Mouse (Mus musculus): ENCODE data around the gene Gm9837. TPM values are rescaled to one million over a fixed set of nuclear protein-coding genes. Genes with fewer than 3 reads are reported as not detected.

The Gm9837 gene
- polyA plus RNA-seq, 1 experiment from 2014 or later: not detected

DNA sequence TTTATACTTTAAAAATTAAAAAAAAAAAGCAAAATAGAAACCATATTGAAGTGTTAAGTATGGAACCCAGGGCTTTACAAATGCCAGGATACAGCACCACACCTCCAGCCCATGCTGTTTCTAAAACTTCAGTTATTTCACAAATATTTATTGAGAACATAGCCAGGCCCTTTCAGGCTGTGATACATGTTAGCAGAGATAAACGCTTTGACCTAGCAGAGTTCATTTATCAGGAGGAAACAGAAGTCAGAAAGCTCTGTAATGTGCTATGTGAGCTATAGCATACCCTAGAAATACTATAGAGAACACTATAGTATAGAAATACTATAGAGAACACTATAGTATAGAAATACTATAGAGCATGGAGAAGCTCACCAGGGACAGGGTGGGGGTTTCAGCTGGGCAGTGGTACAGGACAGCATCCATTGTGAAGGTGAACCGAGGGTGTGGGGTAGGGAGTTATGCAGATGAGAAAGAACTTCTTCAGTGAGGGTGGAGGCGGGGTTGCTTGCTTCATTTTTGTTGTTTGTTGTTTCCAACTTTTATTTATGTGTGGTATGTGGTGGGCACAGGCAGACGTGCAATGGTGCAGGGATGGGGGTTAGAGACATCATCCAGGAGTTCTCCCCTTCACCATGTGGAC, 10.9 kb upstream of the Gm9837 start:
- H3K27me3 ChIP-seq (ENCODE audit: low read depth, poor library complexity, severe bottlenecking): peaks cover 96% of the 10 kb centered on the region
- no peak overlapping the region for H3K4me3 ChIP-seq
- no peak overlapping the region for H3K27ac ChIP-seq (replicated peaks)
- peaks cover 12% of the 10 kb centered on the region for H3K9me3 ChIP-seq (replicated peaks)
- 74% methylated on average over 4 of the region's 4 CpGs for WGBS
- DNase-seq (ENCODE audit: low spot score): no peak
- peaks cover 24% of the 10 kb centered on the region for H3K4me1 ChIP-seq
- no peaks in the 10 kb centered on the region for H3K36me3 ChIP-seq

DNA sequence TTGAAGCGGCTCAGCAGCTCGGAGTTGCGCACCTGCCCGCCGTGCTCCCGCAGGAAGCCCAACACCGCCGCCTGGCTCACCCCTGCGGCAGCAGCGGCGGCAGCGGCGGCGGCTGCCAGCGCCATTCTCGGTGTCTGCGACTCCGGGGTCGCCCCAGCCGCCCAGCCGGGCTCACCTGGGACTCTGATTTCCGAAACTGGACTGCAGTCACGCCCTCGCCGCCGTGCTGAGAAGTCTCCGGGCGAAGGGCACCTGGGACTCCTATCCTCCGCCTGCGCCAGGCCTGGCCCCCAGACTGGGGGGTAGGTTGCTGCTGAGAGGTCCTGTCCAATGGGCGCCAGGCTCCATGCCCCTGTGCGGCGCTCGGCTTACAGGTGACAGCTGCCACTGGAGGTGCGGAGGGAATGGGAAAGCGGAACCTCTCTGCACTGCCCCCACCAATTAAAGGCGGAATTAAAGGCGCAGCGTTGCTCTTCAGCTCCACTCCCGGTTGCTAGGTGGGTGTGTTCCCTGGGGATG, 9.6 kb upstream of the Gm9837 start, which contains the start of the genes Gm9945 and Sowaha:
Gene Gm9945, plus strand, starts transcription at position 384 of the 519 bp plus-strand sequence.
Gene Sowaha, minus strand, starts transcription at position 492 of the 519 bp plus-strand sequence.
- Histone ChIP-seq H3K4me1 (peaks cover 35% of the 10 kb centered on the region), H3K4me3 (peak within 1 kb of the TSS; percentile 53), H3K27ac (replicated peaks) (peak within 1 kb of the TSS; percentile 49; the same call in 1 of the 2 replicates), H3K9me3 (replicated peaks) (peaks cover 12% of the 10 kb centered on the region), H3K36me3 (no peaks in the 10 kb centered on the region), H3K27me3 (ENCODE audit: low read depth, poor library complexity, severe bottlenecking) (peaks cover 96% of the 10 kb centered on the region)
- DNase-seq (ENCODE audit: low spot score): no peak
- 6% methylated on average over 39 of the region's 40 CpGs for WGBS

GRCm38 (mm10) chr11:53479171-53479782, 9.0 kb upstream of the Gm9837 start:
- H3K27ac ChIP-seq (replicated peaks): peak overlapping the region; percentile 49; the same call in 1 of the 2 replicates
- no peaks in the 10 kb centered on the region for H3K36me3 ChIP-seq
- peak; percentile 53 for DNase-seq (ENCODE audit: low spot score)
- H3K4me1 ChIP-seq: peaks cover 35% of the 10 kb centered on the region
- H3K9me3 ChIP-seq (replicated peaks): peaks cover 12% of the 10 kb centered on the region
- peak overlapping the region; percentile 53 for H3K4me3 ChIP-seq
- H3K27me3 ChIP-seq (ENCODE audit: low read depth, poor library complexity, severe bottlenecking): peaks cover 97% of the 10 kb centered on the region
- WGBS: under 1% methylated on average over 62 of the region's 62 CpGs

DNA sequence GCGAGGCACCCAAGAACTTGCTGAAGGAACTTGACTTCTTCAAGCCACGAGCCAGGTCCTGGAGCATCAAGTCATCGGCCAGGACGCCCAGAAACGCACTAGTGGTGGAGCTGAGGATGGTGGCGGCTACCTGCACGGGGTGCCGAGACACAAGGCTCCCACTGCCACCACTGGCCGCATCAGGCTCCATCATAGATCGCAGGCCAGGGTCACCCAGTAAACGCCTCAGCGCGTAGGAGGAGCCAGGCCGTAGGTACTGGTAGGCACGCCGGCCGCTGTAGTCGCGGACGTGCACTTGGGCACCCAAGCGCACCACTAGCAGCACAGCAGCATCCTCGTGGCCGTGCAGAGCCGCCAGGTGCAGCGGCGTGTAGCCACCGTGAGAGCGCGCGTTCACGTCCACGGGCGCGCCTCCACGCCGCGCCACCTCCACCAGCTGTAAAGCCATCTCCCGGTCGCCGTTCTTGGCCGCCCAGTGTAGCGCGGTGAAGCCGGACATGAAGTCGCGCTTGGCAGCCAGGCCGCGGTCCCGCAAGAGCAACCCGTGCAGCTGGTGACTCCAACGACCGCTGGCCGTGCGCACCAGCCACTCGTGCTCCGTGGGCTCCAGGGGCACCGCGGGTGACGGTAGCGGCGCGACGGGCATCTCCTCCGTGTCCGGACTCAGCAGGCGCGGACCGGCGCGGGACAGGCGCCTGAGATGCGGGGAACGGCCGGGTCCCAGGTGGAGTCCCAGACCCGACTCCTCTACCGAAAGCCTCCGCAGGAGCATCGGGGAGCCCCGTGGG, 8.3 kb upstream of the Gm9837 start:
- Histone ChIP-seq H3K4me3 (peak overlapping the region; percentile 53), H3K4me1 (peaks cover 35% of the 10 kb centered on the region), H3K27me3 (ENCODE audit: low read depth, poor library complexity, severe bottlenecking) (peaks cover 97% of the 10 kb centered on the region), H3K36me3 (no peaks in the 10 kb centered on the region), H3K9me3 (replicated peaks) (peaks cover 12% of the 10 kb centered on the region), H3K27ac (replicated peaks) (peak overlapping the region; percentile 49; the same call in 1 of the 2 replicates)
- no peak for DNase-seq (ENCODE audit: low spot score)
- 5% methylated on average over 79 of the region's 79 CpGs for WGBS

- DNase-seq (ENCODE audit: low spot score): no peak
- WGBS: 37% methylated on average over 7 of the region's 7 CpGs
Measured at GRCm38 (mm10) chr11:53477833-53478232, 7.6 kb upstream of the Gm9837 start.

DNA sequence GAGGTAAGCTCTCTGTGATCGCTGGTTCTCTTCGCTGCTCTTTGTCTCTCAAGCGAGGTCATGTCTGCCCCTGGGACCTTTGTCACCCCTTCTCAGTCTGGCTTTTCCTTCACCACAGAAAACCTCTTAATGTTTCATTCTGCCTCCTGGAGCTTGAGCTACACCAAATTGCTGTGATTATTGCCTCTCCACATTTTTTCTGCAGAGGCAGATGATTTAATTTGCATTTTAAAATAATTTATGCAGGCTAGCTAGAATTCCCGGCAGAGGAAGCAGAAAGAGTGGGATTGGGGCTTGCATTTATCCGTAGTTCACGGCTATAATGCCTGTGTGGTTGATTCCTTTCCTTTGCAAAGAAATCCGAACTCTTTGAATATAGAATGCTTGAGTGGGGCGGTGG, 5.3 kb upstream of the Gm9837 start:
- peak overlapping the region; percentile 31 for H3K4me3 ChIP-seq
- 22% methylated on average over 8 of the region's 8 CpGs for WGBS
- H3K27ac ChIP-seq (replicated peaks): peak overlapping the region; percentile 46
- H3K27me3 ChIP-seq (ENCODE audit: low read depth, poor library complexity, severe bottlenecking): peaks cover 100% of the 10 kb centered on the region
- no peak for DNase-seq (ENCODE audit: low spot score)
- peaks cover 10% of the 10 kb centered on the region for H3K9me3 ChIP-seq (replicated peaks)
- peaks cover 41% of the 10 kb centered on the region for H3K4me1 ChIP-seq
- no peaks in the 10 kb centered on the region for H3K36me3 ChIP-seq

More at GRCm38 (mm10) chr11:53477833-53478232, 7.6 kb upstream of the Gm9837 start:
- Histone ChIP-seq H3K4me1 (peaks cover 35% of the 10 kb centered on the region), H3K27me3 (ENCODE audit: low read depth, poor library complexity, severe bottlenecking) (peaks cover 98% of the 10 kb centered on the region), H3K4me3 (no peak overlapping the region), H3K9me3 (replicated peaks) (peaks cover 12% of the 10 kb centered on the region), H3K27ac (replicated peaks) (no peak overlapping the region), H3K36me3 (no peaks in the 10 kb centered on the region)

DNA sequence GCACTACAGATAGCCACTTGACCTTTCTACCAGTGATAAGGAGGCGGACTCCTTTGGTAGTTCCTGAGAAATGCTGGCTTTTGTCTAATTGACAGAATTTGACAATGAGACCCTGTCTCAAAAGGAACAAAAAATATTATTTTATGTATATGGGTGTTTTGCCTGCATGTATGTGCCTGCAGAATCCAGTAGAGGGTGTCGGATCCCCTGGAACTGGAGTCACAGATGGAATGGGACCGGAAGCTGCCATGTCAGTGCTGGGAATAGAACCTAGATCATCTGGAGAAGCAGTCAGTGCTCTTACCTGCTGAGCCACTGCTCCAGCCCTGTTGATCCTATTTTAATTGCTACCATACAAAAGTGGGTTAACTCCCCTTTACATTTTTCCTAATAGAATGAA, 2.4 kb upstream of the Gm9837 start:
- no peaks in the 10 kb centered on the region for H3K36me3 ChIP-seq
- H3K27me3 ChIP-seq (ENCODE audit: low read depth, poor library complexity, severe bottlenecking): peaks cover 99% of the 10 kb centered on the region

GRCm38 (mm10) chr11:53469294-53469967, 848 bp downstream of the Gm9837 start:
- H3K9me3 ChIP-seq (replicated peaks): peaks cover 6% of the 10 kb centered on the region; the same call in 1 of the 2 replicates
- 49% methylated on average over 16 of the region's 16 CpGs for WGBS
- DNase-seq (ENCODE audit: low spot score): no peak
- H3K36me3 ChIP-seq: no peaks in the 10 kb centered on the region
- H3K4me3 ChIP-seq: 0 out of 2 replicates have a peak overlapping the region, but pooled peaks have one; percentile 44
- H3K27ac ChIP-seq (replicated peaks): no peak overlapping the region
- peaks cover 99% of the 10 kb centered on the region for H3K27me3 ChIP-seq (ENCODE audit: low read depth, poor library complexity, severe bottlenecking)
- H3K4me1 ChIP-seq: peaks cover 27% of the 10 kb centered on the region

More for the DNA sequence above, 2.4 kb upstream of the Gm9837 start:
- Histone ChIP-seq H3K9me3 (replicated peaks) (no peaks in the 10 kb centered on the region), H3K4me1 (peaks cover 30% of the 10 kb centered on the region), H3K4me3 (no peak overlapping the region), H3K27ac (replicated peaks) (no peak overlapping the region)
- DNase-seq (ENCODE audit: low spot score): no peak
- WGBS: 77% methylated on average over 3 of the region's 3 CpGs

GRCm38 (mm10) chr11:53466231-53466971, 3.9 kb downstream of the Gm9837 start:
- Histone ChIP-seq H3K9me3 (replicated peaks) (peaks cover 6% of the 10 kb centered on the region; the same call in 1 of the 2 replicates), H3K4me1 (peaks cover 44% of the 10 kb centered on the region), H3K27me3 (ENCODE audit: low read depth, poor library complexity, severe bottlenecking) (peaks cover 99% of the 10 kb centered on the region), H3K36me3 (no peaks in the 10 kb centered on the region), H3K4me3 (peak overlapping the region; percentile 44), H3K27ac (replicated peaks) (peak overlapping the region; percentile 69; the same call in 1 of the 2 replicates)
- 5% methylated on average over 40 of the region's 40 CpGs for WGBS
- peak; percentile 86 for DNase-seq (ENCODE audit: low spot score)

DNA sequence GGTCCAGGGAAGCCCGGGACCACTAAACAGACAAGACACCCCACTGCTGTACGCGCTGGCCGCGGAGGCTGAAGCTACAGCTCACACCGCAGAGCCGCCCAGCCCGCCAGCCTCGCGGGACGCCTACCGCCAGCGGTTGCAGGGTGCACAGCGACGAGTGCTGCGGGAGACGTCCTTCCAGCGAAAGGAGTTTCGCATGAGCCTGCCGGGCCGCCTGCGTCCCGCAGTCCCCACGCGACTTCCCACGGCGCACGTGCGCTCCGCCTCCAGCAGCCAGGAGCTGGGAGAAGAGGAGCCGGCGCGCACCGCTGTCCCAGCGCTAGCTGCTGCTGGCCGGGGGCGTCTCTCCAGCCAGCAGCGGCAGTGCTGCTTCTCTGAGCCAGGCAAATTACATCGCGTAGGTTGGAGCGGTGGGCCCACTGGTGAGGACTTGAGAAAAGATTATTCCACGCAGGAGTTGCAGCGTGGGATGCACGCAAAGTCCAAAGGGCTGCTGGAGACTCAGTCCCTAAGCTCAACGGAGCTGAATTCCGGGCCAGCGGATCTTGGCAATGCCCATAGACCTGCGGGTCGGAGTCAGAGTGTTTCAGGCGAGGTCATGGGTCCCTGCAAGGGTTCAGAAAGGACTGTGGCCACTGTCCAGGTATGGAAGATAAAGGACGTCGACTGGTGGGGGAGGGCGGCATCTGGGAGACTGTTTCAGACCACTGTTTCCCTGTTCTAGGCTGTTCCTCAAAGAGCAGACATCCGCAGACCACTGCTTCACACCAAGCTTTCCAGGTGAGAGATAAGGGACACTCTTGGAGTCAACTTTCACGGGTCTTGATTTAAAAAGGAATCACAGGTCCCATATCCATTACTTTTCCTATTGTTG, 6.5 kb downstream of the Gm9837 start:
- H3K9me3 ChIP-seq (replicated peaks): peaks cover 6% of the 10 kb centered on the region; the same call in 1 of the 2 replicates
- H3K4me3 ChIP-seq: peak overlapping the region; percentile 51
- WGBS: 7% methylated on average over 55 of the region's 55 CpGs
- peaks cover 28% of the 10 kb centered on the region for H3K4me1 ChIP-seq
- no peaks in the 10 kb centered on the region for H3K36me3 ChIP-seq
- no peak overlapping the region for H3K27ac ChIP-seq (replicated peaks)
- DNase-seq (ENCODE audit: low spot score): peak; percentile 61
- peaks cover 100% of the 10 kb centered on the region for H3K27me3 ChIP-seq (ENCODE audit: low read depth, poor library complexity, severe bottlenecking)

DNA sequence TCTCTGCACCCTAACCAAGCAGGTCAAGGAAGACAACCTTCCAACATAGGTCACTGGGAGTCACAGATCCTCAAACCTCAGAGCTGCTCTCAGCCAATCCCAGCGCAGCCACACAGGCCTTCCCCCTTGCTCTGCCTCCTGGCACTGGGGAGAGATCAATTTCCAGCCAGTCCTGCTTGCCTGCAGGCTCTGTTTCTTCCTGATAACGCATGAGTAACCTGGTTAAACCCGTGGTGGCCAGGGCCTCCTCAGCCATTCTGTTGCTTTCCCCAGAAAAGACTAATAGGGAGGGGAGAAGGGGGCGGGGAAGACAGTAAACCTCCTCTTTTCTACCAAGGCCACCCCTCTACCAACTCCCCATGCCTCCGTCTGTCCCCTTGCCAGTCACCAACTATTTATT, 8.6 kb downstream of the Gm9837 start:
- no peak for DNase-seq (ENCODE audit: low spot score)
- Histone ChIP-seq H3K36me3 (no peaks in the 10 kb centered on the region), H3K27me3 (ENCODE audit: low read depth, poor library complexity, severe bottlenecking) (peaks cover 100% of the 10 kb centered on the region), H3K4me3 (no peak overlapping the region), H3K27ac (replicated peaks) (no peak overlapping the region), H3K4me1 (peaks cover 34% of the 10 kb centered on the region), H3K9me3 (replicated peaks) (peaks cover 6% of the 10 kb centered on the region; the same call in 1 of the 2 replicates)
- WGBS: 28% methylated on average over 5 of the region's 5 CpGs

Data from midbrain, embryonic 10.5 days (tissue).